Mouse (Mus musculus) retina, adult 2 months (tissue): ENCODE data around the gene Myo10.
A peak's percentile ranks its signal among the peaks of the same experiment; 100 is the strongest.

Source experiments
- DNase-seq: peaks from one replicate; pipeline ENCODE4 v3.0.0-alpha.2; 2012; ENCODE audit warnings: low read depth, low spot score

Gene Myo10

DNA sequence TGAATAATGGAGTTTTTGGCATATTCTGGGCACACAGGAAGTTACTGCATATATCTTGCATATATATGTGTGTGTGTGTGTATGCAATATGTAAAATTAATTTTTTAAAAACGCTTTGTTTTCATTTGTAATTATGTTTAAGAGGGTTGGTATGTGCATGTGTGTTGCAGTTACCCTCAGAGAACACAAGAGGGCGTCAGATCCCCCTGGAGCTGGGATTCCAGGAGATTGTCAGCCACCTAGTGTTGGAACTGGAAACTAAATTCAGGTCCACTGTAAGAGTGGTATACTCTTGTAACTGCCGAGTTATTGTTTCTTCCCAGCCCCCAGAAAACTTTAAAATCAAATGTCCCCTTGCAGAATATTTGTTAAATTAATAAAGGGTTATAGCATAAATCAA lies 174.0 kb downstream of the Myo10 start:
- DNase-seq = no peak

DNA sequence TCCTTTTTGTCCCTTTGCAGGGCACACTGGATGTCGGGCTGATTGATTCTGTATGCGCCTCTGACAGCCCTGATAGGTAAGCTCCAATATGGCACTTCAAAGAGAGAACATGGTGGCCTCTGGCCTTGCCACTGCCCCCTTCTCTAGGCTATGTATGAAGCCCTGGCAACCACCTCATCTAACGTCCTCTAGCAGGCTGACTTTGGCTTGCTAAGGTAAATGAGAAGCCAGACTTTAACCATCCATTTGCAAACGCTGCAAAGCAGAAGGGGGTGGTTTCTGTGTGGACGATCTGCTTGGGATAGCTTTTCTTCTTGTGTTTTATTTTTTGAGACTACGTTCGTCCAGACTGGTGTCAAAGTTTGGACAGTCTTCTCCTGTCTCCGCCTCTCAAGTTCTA lies 174.9 kb downstream of the Myo10 start:
- no peak for DNase-seq

DNA sequence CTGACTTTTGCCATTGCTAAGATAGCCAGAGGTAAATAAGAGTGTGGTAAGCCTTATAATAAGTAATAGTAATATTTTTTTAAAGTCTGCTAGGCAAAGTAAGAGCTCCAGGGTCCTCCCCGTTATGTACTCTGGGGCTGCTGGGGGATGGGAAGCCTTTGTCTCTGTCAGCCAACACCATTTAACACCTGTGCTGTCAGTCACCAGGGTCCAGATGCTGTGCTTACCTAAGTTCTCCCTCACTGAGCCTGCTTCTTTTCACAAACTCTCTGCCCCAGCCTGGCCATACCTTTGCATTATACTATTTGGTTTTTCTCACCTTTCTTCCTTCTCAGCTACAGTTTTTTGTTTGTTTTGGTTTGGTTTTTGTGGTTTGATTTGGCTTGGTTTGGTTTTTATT lies 175.6 kb downstream of the Myo10 start:
- DNase-seq = no peak

DNA sequence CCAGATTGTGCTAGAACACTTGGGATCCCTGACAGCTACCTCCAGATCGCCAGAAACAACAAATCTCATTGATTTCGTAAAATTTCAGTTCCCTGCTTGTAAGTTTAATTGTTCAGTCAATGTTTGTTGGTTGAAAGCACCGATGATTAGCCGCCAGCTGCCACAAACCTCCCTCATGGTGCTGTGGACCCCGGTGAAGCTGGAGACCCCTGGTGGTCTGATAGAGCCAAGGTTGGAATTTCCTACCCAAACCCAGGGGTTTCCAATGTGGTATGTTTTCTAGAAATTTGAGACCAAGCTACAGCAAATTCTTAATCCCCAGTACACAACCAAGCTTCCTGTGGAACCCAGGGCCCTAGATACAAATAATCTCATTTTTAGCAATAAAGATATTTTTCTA lies 179.4 kb downstream of the Myo10 start:
- no peak for DNase-seq

DNA sequence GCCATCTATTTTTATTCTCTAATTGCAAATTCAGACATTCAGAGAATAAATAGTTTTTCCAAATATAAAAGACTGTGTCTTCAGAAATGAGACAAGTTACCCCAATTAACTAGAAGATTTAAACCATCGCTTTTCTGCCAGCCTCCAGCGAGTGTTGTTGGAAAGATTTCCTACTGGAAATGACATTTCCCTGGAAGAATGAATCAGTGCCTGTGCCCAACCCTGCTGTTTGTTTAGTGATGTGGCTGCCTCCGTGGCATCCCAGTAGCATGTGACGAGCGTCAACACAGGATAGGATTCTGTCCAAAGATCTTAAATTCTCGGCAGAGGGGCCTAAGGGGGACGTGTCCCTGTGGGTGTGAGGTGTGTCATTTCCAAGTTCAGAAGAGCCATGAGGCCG lies 179.9 kb downstream of the Myo10 start:
- no peak for DNase-seq

DNA sequence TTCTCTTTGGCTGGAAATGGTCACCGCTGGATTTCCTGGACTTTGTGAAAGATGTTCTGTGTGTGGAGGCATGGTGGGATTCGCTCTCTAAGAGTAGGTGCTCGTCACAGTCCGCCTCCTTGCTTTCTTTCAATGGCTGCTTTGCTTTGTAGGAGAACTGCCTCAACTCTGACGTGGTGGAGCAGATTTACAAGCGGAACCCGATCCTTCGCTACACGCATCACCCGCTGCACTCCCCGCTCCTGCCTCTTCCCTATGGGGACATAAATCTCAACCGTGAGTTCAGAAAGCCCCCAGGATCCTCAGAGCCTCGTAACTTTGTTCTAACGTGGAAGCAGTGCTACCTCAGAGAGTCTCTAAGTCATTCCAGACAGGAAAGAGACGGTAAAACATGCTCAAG lies 180.8 kb downstream of the Myo10 start:
- no peak for DNase-seq

DNA sequence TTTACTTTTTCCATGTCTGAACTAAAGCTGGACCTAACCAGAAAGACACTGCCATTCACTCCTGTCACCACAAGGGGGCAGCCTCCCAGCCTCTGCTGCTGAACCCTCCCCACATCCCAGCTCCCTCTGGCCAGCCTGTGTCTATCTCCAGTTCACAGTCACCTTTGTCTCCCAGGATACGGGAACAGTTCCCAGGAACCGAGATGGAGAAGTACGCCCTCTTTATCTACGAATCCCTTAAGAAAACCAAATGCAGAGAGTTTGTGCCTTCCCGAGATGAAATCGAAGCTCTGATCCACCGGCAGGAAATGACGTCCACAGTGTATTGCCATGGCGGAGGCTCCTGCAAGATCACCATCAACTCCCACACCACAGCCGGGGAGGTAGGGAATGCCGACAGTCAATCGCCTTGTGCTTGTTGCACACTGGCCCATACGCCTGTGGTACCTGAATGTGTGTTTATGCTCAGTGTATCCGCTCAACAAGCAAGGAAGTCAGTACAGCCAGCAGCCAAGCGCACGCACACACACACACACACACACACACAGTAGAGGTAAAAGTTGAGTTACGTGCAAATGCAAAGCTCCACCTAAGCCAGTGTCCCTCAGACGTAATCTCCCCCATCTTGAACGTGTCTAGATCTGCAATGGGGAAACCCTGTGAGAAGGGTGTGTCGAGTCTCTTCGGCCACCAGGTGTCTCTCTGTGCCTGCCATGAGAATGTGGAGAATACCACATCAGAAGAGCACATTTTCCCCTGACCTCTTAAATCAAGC lies 183.2 kb downstream of the Myo10 start:
- peak; percentile 23 for DNase-seq

DNA sequence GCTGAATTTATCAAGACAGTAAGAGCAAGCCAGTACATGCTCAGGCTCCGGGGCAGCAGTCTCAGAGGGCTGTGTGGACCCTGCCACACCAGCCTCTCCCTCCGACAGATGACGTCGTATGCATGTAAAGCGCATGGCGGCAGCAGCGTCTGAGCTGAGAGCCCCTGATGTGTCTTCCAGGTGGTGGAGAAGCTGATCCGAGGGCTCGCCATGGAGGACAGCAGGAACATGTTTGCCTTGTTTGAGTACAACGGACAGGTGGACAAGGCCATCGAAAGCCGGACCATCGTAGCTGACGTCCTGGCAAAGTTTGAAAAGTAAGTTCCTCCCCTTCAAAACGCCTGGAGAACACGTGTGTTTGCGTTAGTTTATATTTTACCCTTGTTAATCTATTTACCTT lies 184.0 kb downstream of the Myo10 start:
- DNase-seq = no peak

DNA sequence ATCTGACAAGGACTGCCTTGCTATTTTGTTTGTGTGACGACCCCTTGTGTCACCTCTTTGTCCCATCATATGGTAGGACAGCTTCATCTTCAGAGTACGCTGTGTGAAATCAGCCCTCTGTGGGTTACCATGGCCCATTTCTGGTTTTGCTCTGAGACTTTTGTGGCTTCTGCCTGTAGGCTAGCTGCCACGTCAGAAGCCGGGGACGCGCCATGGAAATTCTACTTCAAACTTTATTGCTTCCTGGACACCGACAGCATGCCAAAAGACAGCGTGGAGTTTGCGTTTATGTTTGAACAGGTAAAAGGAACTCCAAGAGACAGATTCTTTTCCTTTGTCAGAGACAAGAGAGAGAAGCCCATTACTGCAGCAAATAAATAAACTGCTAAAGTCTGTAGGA lies 184.6 kb downstream of the Myo10 start:
- DNase-seq = no peak

DNA sequence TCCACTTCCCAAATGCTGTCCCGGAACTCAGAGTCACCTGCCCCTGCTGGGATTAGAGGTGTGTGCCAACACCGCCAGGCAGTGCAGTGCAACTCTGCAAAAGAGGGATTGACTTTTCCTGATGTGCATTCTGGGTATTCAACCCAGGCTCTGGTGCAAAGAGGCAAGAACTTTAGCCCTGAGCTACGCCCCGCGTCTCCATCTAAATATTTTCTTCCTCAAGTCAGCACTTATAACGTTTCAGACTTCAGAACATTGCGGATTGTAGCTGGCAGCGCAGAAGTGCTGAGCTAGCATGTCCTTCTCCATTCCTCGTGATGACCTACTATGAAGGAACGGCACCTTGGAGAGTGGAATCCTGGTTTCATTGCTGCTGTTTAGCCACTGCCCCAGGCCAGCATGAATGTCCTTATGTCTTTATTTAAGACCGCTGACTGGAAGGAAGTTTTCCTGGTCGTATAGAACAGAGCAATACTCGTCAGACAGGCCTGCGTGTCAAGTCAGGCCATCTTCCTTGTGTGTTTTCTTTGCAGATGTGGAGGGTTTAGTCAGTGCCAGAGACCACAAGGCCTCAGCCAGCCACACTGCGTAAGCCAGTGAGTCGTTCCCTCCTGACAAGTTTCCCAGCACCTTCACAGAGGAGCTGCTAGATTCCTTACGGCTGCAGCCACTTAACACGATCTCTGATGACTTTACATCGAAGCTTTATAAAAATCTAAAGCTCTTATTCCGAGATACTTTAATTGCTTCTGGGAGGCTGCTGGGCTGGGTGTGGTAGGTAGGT lies 186.5 kb downstream of the Myo10 start:
- DNase-seq = no peak

DNA sequence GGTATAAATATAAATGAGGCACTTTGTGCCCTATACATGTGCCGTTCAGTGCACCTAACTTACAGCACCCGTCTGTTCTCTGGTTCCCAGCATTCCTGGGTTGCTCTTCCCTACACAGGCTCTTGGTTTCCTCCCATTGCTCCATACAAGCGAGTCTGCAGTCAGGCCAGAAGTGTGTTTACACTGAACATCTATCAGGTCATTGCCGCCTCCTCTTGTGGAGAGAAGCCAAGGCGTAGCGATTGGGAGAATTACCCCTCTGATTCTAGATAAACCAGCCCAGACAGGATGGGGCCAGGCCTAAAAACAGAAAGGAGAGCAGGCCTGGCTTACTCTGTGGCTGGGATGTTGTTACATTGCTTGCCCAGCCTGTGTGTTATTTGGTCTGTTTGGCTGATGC lies 187.3 kb downstream of the Myo10 start:
- DNase-seq = no peak

DNA sequence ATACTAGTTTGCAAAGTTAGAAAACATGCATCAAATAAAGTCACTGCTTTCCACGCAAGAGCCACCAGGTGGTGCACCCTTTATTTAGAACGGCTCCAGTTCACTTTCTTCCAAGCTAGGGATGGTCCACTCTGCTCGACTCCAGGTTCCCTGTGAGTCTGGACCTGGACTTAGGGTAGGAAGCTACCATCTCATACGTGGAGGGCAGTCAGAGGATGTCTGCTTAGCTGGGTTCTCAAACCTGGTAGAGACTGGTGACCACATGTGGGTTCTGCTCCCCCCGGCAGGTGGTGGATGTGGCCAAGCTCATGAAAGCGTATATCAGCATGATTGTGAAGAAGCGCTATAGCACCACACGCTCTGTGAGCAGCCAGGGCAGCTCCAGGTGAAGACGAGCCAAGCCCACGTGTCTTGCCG lies 189.5 kb downstream of the Myo10 start:
- no peak for DNase-seq

DNA sequence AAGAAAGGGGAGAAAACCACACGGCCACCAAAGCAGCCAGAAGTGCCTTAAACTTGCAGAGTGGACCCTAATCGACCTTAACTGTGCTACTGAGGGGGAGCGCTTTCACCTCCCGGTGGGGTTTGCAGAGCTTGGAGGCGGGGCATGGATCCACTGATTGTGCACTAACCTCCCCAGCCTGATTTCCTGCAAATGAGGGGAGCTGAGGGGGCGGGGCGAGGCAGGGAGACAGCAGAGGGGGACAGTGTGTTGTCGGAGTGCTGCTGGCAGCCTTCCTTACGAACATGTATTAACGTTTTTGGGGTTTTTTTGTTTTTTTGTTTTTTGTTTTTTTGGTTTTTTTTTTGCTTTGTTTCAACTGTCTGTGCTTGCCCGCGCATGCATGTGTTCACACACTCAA lies 190.2 kb downstream of the Myo10 start:
- DNase-seq = no peak

DNA sequence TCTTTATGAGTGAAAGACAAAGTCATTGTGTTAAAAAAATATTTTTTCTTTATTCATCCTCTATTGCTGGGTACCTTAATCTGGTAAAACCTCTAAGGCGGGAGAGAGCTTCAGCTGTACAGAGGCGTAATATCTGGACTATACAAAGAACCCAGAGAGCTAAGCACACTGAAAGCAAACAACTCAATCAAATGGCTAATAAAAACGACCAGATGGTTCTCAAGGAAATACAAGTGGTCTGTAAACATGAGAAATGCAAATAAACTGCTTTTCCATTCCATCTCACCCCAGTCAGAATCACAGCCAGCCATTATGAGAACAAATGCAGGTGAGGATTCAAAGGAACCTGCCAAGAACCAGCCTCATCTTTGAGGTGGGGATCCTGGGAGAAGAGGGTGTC lies 192.2 kb downstream of the Myo10 start:
- no peak for DNase-seq

DNA sequence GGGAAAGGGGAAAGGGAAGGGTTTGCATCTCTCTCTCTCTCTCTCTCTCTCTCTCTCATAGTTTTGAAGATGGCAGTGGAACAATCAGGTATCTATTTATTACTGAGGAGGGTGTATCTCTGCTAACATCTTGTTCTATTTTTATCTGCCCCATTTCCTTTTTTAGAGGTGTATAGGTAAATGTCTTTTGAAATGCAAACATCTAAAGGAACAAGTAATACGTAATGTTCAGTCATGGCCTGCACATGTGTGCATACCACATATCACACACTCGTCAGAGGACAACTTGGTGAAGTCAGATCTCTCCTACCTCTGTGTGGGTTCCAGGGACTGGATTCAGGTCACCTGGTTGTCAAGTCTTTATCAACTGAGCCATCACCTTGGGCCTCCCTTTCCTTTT lies 194.9 kb downstream of the Myo10 start:
- no peak for DNase-seq

DNA sequence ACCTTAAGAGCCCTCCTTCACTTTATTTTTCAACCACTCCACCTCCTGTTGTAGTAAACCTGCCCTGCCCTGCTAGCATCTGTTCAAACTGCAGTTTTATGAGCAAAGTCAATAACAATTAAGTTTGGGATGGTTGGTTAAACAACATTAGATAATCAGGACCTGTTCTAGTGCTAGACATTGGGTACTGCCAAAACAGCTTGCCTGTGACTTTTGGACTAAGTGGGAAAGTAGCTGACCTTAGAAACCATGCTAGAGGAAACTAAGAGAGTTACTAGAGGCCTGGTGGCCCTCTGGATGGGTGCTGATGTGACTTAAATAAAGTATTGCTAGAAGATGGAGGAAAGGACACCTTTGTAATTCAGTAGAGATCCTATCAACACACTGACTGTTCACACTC lies 199.7 kb downstream of the Myo10 start:
- no peak for DNase-seq

DNA sequence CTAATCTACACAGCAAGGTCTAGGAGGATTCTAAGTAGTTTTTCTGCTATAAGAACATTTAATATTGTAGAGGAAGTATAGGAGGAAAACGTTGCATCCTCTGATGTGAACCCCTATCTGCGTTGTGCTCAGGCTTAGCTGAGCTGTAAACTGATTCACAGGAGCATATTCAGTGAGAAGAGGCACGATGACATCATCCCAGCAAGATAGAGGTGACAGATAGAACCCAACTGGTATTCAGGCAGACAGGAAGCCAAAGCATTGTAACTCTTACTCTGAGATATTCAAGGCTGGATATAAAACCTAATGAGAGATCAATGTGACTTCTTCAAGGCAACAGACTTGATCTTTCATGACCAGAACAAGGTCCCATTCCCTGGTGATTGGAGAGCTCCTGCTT lies 200.3 kb downstream of the Myo10 start:
- DNase-seq = no peak

DNA sequence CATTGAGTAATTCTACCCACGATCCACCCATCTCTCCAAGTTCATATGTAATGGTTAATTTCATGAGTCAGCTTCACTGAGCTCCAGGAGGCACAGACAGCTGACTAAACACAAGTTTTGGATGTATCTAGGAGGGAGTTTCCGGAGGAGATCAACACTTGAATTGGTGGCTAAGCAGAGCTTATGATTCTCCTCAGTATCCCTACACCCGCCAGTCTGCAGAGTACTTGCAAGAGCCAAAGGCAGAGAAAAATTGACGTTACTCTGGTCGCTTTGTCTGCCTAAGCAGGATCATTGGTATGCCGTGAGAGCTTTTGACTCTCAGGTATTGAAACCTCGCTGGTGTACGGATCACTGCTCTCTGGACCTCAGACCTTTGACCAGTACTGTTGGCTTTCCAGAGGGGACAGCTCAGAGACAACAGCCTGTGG lies 204.2 kb downstream of the Myo10 start:
- DNase-seq = no peak

DNA sequence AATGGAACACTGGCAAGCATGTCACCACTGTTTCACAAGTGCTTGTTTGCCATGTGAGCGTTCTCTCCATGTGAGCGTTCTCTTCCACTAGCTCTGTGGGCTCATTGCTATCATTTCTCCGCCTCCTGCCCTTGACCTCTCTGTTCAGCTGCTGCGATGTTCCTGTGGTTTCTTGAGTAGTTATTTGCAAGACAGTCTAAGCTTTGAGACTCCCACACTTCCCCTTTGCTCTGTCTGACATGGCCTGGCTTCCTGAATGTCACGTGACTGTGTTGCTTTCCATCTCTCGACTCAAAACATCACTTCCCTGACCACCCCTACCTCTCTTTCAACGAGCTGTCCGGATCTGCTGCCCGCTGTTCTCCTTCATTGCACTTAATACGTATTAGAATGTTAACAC lies 206.1 kb downstream of the Myo10 start:
- DNase-seq = no peak

DNA sequence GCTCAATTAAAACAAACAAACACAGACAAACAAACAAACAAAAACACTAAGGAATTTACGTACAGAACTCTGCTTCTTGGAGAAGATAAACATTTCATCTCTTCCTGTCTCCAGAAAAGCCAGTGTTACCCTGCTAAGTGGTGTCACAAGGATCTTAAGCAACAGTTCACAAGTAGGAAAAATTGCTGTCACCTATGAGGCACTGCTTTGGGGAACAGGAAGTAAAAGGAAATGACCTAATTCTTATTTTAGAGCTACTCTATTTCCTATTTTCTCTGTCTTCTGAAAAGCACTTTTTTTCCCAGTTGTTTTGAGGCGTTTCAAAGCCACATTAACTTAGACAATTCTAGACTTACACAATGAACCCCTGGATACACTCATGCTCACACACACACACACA lies 208.1 kb downstream of the Myo10 start:
- no peak for DNase-seq

DNA sequence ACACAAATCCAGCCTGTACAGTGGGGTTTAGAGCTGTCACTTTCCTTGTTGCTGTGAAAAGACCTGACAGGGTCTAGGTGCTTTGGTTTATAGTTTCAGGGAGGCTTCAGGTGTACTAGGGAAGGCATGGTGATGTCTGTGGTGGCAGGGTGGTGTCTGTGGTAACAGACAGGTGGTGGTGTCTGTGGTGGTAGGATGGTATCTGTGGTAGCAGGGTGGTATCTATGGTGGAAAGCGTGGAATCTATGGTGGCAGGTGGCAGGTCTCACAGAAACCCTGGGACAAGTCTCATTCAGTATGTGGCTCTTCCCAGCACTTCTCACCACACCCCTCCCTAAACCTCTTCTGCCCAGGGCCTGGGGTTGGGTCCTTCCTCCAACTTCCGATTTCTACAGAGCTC lies 212.0 kb downstream of the Myo10 start:
- DNase-seq = no peak

DNA sequence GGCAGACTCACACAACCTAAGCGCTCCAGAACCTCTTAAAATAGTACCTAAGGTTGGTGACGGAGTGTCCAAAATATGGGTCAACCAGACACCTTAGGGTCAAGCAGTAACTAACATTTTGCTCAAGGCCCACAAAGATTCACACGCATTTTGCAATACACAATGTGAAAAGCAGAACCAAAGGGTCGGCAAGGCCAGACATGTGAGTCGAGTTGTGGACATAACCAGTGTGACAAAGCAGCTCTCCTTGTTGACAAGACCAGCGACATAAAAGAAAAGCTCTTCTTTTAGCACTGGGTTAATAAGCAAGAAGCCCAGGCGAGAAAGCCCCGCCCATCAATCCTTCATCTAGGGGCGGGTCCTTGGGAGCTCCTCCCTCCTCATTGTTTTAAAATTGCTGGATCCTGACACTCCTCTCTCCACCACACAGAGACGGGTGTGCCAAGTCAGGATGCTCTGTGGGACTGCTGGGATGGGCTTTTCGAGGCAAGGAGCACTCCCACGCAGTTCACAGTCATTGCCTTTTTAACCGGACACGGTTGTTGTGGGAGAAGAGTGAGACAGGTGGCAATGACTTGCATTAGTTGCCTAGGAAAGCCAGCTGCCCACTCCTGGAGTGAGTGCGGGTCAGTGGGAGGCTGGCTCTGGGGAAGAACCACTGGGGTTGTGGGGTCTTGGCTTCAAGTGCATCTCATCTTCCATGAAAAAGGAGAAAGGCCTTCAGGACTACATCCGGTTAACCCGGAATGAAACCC lies 212.8 kb downstream of the Myo10 start:
- no peak for DNase-seq
